Mouse (Mus musculus) B cell, adult (primary cell): ENCODE results near the gene Cfap20. TPM values are rescaled to one million over a fixed set of nuclear protein-coding genes. Genes with fewer than 3 reads are reported as not detected.

Experiments
- total RNA-seq: library from RNA; stranded (reverse); gene quantifications from 4 replicates; pipeline ENCODE4 v1.2.4, GENCODE M21; 2023; ENCODE audit not compliant: inconsistent age

Cfap20 gene
- 114 to 152 TPM (median 137 TPM) in 4 replicates for total RNA-seq

GRCm38 (mm10) chr8:95434686-95435439 lies at the start of gene Cfap20:
Gene Cfap20 (minus strand): TSS chr8:95434869.

Other genes with a start within 250 kb of the Cfap20 start
- gene Kifc3, start 232.1 kb downstream of the Cfap20 start, total RNA-seq, result 6.7 to 9.8 TPM (median 7.0 TPM) in 4 replicates
- gene Cngb1, start 128.3 kb downstream of the Cfap20 start, total RNA-seq, result not detected in 4 replicates
- not detected in 4 replicates for gene Tepp, start 124.3 kb downstream of the Cfap20 start, total RNA-seq
- 24.0 to 25.1 TPM (median 24.7 TPM) in 4 replicates for gene Zfp319, start 102.9 kb downstream of the Cfap20 start, total RNA-seq
- gene Usb1, start 102.6 kb downstream of the Cfap20 start, total RNA-seq, result 47.6 to 62.2 TPM (median 53.8 TPM) in 4 replicates
- gene Mmp15, start 82.6 kb downstream of the Cfap20 start, total RNA-seq, result 0.13 to 0.99 TPM in 2 of 4 replicates, not detected in the others
- gene Csnk2a2, start 55.2 kb upstream of the Cfap20 start, total RNA-seq, result 82.4 to 93.6 TPM (median 84.1 TPM) in 4 replicates
- not detected in 4 replicates for gene Ccdc113, start 99.2 kb upstream of the Cfap20 start, total RNA-seq
- gene Prss54, start 141.5 kb upstream of the Cfap20 start, total RNA-seq, result not detected in 4 replicates
- gene Gins3, start 198.6 kb upstream of the Cfap20 start, total RNA-seq, result 3.2 to 7.0 TPM (median 4.4 TPM) in 4 replicates
- gene Ndrg4, start 242.1 kb upstream of the Cfap20 start, total RNA-seq, result 0.84 TPM in 1 of 4 replicates, not detected in the others